Mouse (Mus musculus) Patski (cell line): ENCODE measurements at regions not wholly inside any gene's neighbourhood (a gene's known extent, or its start where the extent isn't known, plus 50 kb on each side); places are given as distances from the start of the nearest gene placed in this dataset.

Experiments used
- ATAC-seq: fragments of 100-300 bp; one replicate; pipeline ENCODE4 v1.8.0; 2021
- CTCF ChIA-PET: fragments of 350-600 bp; sonication (Branson Sonifier 250); formaldehyde crosslinking; loops from one replicate; lab custom pipeline; 2022; ENCODE audit warnings: inconsistent platforms; lab: Charles Lee
- POLR2A ChIA-PET: fragments of 350-600 bp; sonication (Branson Sonifier 250); formaldehyde crosslinking; loops from one replicate; lab custom pipeline; 2022; ENCODE audit warnings: antibody characterized with exemption, inconsistent platforms; lab: Charles Lee
- DNase-seq: peaks from one replicate; pipeline ENCODE4 v3.0.0-alpha.2; 2011; ENCODE audit warnings: low read depth, low spot score
- H3K27me3 ChIP-seq: fragments of 371-371 bp; one replicate; pipeline ENCODE4 v1.5.1; 2021
- CTCF ChIP-seq: fragments of 100-300 bp; IDR thresholded peaks from one replicate; pipeline ENCODE4 v1.5.1; 2021
- in situ Hi-C: fragments of 300-500 bp; cut with MboI; formaldehyde crosslinking; loops from 3 replicates; pipeline ENCODE4 v1.11.1; 2018; ENCODE audit warnings: low pct_unique_long_range_greater_than_20kb, mixed read lengths

DNA sequence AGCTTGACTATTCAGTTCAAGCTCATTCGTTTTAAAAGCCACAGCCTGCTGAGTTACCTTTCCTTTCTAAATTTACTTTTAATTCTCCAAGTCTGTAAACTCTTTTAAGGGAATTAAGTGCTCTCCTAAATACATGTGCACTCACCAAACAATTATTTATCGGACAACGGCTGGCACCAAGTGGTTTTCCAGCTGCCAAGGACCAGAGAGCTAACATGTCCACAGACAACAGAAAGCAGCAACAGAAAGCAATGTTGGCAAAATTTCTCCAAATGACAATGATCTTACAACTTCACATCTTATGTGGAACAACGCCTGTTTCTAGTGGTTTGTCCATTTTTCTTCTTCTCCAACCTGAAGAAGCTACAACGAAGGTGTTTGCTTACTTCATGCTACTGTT is 275.3 kb downstream of the Qk start:
- ChIA-PET POLR2A (no interaction called here), CTCF (interaction anchor here (1.4 kb wide), 1 partner anchor 11 kb away, joined by 4 read pairs; no protein-coding TSS in a partner anchor)
- DNase-seq (no peak), ATAC-seq (no peak)
- no peak for TF ChIP-seq CTCF
- no peaks in the 10 kb centered on the region for H3K27me3 ChIP-seq
- in situ Hi-C loops: no loop called here

DNA sequence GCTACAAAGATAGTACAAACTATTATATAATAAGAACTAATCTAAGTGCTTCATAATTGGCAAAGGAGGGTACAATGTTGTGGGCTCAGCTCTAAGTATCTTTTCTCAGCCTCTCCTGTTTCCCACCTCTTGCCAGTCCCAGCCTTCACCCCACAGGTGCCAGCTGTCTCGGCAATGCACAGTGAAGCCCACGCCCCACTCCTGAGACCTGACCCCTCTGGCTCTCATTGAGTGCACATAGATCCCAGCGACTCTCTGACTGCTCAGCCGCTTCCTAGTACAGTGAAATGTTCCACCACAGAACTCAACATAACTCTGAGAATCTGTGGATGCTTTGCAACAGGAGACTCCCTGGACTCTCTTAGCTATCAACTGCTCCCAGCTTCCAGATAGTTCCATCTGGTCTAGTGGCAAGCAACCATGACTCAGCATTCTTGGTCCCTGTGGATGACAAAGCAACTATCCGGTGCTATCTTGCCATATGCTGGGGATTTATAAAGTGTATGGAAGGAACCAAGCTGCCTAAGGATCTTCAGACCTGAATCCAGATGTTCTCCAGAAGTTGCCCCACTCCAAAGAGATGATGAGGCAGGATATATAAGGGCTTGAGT is 277.5 kb downstream of the Qk start:
- ChIA-PET POLR2A (interaction anchor here (0.5 kb wide), 1 partner anchor 119 kb away, joined by 3 read pairs; no protein-coding TSS in a partner anchor), CTCF (no interaction called here)
- ATAC-seq (no peak), DNase-seq (no peak)
- H3K27me3 ChIP-seq: no peaks in the 10 kb centered on the region
- no peak for TF ChIP-seq CTCF
- in situ Hi-C loops: no loop called here

DNA sequence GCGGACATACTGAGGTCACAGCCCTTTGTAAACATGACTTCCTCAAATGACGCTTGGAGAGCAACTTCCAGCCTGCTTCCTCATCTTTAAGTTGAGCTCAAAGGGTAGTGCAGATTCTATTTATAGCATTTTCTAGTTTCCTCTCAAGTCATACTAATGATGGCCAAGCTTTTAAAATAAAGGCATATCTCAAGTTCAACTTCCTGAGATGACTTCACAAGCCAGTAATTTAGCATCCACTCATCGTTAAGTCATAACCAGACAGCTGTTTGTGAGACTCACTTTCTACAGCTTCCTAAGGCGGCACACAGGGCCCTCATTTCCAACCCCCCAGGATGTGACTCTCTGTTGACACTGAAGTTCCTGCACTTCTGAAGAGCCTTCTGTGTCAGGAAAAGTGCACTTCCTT is 278.7 kb downstream of the Qk start:
- POLR2A ChIA-PET: no interaction called here
- no peak for TF ChIP-seq CTCF
- DNase-seq (no peak), ATAC-seq (no peak)
- no peaks in the 10 kb centered on the region for H3K27me3 ChIP-seq
- in situ Hi-C loops: no loop called here
- CTCF ChIA-PET: no interaction called here

DNA sequence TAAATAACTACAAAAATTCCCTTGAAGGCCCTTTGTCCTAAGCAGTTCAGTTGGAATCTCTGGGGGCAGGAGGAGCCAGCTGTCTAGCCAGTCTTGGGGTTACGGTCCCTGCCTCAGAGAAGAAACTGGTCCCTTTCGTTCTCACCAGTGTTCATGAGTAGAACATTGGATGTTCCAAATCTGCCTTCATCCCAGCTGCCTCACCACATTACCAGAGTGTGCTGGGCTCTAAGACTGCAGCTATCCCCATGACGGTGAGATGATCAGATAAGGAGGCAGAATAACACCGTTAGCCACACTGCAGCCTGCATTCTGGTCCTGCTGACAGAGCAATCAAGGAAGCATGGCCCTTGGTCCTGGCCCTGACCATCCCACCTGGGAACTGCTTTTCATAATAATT is 279.3 kb downstream of the Qk start:
- CTCF ChIA-PET: no interaction called here
- POLR2A ChIA-PET: no interaction called here

DNA sequence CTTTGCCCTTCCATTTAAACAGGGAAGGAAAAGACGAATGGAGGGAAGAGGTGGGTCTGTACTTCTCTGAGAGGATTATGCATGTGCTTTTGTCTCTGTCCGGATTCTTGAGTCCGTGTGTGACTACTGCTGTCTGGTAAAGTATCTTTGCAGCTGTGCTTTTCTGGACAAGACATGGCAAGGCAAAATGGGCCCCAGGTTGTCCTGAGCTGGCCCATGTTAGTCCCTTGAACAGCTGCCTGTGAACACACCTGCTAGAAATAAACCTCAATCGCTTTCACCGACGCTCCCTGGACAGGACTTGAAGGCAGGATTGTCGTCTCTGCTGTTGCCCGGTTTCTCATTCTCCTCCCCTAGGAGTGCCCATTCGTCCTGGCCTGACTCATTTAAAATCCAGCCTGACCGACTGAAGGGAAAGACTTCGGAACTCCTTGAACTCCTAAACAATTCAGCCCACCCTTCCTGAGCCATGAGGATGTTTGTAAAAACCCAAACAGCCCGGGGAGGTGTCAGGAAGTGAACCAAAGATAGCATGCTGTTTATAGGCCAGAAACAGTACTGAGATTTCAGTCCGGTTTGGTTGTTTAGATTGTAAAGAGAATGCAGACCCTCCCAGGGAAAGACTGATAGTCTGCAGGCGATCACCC is 281.7 kb downstream of the Qk start:
- no peak for ATAC-seq
- no peaks in the 10 kb centered on the region for H3K27me3 ChIP-seq
- TF ChIP-seq CTCF: no peak
- in situ Hi-C loops: no loop called here
- no peak for DNase-seq
- POLR2A ChIA-PET: no interaction called here
- CTCF ChIA-PET: no interaction called here

More for the DNA sequence above, 279.3 kb downstream of the Qk start:
- DNase-seq: no peak
- in situ Hi-C loops: no loop called here
- H3K27me3 ChIP-seq: no peaks in the 10 kb centered on the region
- no peak for ATAC-seq
- TF ChIP-seq CTCF: no peak

DNA sequence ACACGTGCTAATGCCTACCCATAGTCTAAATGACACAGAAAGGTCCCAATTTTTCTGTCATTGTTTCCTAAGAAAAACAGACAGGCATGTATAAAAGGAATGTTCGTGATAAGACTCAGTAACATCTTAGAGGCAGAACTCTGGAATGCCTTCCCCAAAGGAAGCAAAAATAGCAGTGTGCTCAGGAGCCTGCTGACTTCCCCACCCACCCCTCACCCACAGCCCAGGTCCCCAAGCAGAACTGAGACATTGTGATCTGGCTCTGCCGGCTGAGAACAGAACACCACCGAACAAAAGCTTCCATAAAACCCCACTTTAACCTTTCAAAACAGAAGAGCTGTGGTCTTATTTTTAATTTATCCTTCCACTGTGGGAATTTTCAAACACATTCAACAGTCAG is 286.1 kb downstream of the Qk start:
- H3K27me3 ChIP-seq: no peaks in the 10 kb centered on the region
- no peak for ATAC-seq
- CTCF ChIA-PET: no interaction called here
- in situ Hi-C loops: no loop called here
- no peak for TF ChIP-seq CTCF
- DNase-seq: no peak
- POLR2A ChIA-PET: no interaction called here

DNA sequence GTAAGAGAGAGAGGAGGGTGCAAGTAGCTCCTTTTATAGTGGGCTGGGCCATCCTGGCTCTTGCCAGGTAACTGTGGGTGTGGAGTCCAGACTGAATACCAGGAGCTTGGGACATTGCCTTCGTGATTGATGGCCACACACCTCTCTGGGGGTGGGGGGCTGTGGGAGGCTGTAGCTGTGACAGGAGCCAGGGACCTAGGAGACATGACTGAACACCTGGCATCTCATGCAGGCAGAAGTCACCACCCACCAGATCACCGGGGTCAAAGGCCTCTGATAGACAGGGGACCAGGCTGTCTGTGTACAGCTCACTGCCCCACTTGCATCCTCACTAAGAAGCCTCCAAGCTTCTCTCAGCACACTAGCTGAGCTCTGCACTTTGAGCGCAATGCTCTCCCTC is 288.6 kb downstream of the Qk start:
- CTCF ChIA-PET: no interaction called here
- TF ChIP-seq CTCF: no peak
- ATAC-seq (no peak), DNase-seq (no peak)
- no peaks in the 10 kb centered on the region for H3K27me3 ChIP-seq
- POLR2A ChIA-PET: no interaction called here
- in situ Hi-C loops: no loop called here

DNA sequence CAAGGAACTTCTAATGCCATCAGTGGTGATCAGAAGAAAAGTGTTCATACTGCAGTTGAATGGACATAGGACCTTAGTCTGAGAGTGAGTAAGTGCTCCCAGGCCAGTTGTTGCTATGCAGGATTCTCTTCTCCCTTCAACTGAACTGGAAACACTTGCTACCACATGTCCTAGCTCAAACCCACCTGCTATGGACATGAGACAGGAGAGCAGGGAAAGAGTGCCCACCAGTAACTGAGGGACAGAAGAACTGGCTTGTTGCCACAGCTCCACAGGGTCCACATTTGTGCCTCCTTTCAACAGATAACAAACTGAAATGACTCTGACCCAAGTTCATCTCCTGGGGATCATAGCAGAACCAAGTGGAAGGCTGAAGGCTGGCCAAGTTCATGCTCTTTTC is 292.9 kb downstream of the Qk start:
- no peak for TF ChIP-seq CTCF
- no peaks in the 10 kb centered on the region for H3K27me3 ChIP-seq
- no peak for ATAC-seq
- DNase-seq: no peak
- in situ Hi-C loops: no loop called here
- ChIA-PET POLR2A (no interaction called here), CTCF (no interaction called here)

DNA sequence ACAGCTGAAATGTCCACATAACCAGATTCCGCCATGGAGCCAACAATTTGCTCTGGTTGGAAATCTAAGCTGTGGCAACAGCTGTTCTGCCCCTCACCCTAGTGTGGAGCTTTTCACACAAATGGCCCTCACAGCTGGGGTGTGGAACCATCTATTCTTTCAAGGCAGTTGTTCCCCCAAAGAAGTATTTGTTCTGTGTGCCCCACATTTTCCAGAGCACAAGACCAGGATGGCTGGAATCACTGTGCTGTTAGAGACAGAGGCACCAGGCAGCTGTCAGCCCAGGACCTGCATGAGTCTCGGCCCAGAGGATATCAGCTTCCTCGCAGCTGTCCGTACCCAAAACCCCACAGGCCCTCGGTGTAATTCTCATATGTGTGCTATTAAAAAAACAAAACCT is 294.4 kb downstream of the Qk start:
- H3K27me3 ChIP-seq: no peaks in the 10 kb centered on the region
- DNase-seq (no peak), ATAC-seq (no peak)
- in situ Hi-C loops: no loop called here
- ChIA-PET CTCF (interaction anchor here (2.1 kb wide), 1 partner anchor 10 kb away, joined by 5 read pairs; no protein-coding TSS in a partner anchor), POLR2A (no interaction called here)
- no peak for TF ChIP-seq CTCF

DNA sequence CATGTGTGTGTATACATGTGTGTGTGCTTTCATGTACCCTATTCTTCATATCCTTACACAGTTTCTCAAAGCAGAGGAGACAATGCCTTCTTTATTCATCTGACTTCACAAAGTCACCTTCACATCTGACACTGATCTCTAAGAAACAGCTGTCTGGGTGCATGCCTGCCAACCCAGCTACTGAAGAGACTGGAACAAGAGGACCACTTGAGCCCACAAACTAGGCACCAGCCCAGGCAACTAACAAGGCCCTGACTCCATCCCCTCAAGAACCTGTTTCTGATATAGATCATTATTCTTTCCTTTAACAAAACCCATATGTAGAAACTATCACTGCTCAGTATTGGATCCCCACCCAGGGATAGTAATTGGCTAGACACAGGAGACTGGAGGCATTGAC is 295.3 kb downstream of the Qk start:
- in situ Hi-C loops: no loop called here
- POLR2A ChIA-PET: no interaction called here

DNA sequence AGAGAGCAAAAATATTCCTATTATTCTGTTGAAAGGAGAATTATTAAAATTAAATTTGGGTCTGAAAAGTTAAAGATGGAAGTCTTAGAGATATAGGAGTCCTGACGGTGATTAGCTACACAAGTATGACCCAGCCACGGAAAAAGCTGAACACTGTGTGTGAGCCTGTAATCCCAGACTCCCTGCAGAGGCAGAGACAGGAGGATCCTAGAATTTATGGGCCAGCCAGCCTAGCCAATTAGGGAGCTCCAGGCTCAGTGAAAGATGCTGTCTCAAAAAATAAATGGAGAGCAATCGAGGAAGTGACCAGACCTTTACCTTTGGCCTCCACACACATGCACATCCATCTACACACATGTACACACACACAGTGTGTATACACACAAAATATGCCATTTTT is 307.5 kb downstream of the Qk start:
- ATAC-seq: no peak
- in situ Hi-C loops: no loop called here
- peaks cover 6% of the 10 kb centered on the region for H3K27me3 ChIP-seq

More for the DNA sequence above, 295.3 kb downstream of the Qk start:
- CTCF ChIA-PET: interaction anchor here (2.1 kb wide), 1 partner anchor 10 kb away, joined by 5 read pairs; no protein-coding TSS in a partner anchor
- no peak for DNase-seq
- no peak for TF ChIP-seq CTCF
- H3K27me3 ChIP-seq: no peaks in the 10 kb centered on the region
- ATAC-seq: no peak

More for the DNA sequence above, 307.5 kb downstream of the Qk start:
- ChIA-PET CTCF (no interaction called here), POLR2A (no interaction called here)
- TF ChIP-seq CTCF: no peak
- DNase-seq: no peak
